Mouse (Mus musculus) lung, adult 2 months (tissue): ENCODE results near the gene Greb1.

Experiments used
- CTCF ChIP-seq: fragments of 200-500 bp; IDR thresholded peaks from 2 replicates; pipeline ENCODE4 v1.5.1; 2011; ENCODE audit warnings: mild to moderate bottlenecking, low read length, control low read depth; ENCODE audit not compliant: insufficient read depth
- POLR2A ChIP-seq: fragments of 200-500 bp; IDR thresholded peaks from 2 replicates; pipeline ENCODE4 v1.6.1; 2011; ENCODE audit warnings: low read depth, mild to moderate bottlenecking, control low read depth, low read length, borderline replicate concordance; ENCODE audit errors: extremely low read depth

- TF ChIP-seq POLR2A (no peak), CTCF (no peak)
Measured at GRCm38 (mm10) chr12:16790456-16790855, 10.2 kb downstream of the Greb1 start.
